Mouse (Mus musculus) G1E (cell line): ENCODE measurements at regions not wholly inside any gene's neighbourhood (a gene's known extent, or its start where the extent isn't known, plus 50 kb on each side); places are given as distances from the start of the nearest gene placed in this dataset.

Experiments
- ATAC-seq: 2 replicates; pipeline ENCODE4 v1.8.0; 2016; ENCODE audit warnings: mild to moderate bottlenecking; ENCODE audit not compliant: insufficient number of reproducible peaks, poor library complexity, low FRiP score, severe bottlenecking; ENCODE audit errors: extremely low read depth
- DNase-seq: peaks from one replicate; pipeline ENCODE4 v3.0.0; 2012; ENCODE audit warnings: low spot score
- H3K27me3 ChIP-seq: 2 replicates; pipeline ENCODE4 v1.6.1; 2012; ENCODE audit warnings: mild to moderate bottlenecking, low read length, inconsistent platforms; ENCODE audit not compliant: insufficient read depth
- H3K36me3 ChIP-seq: replicated peaks from 2 replicates; pipeline ENCODE3; 2012; ENCODE audit warnings: mild to moderate bottlenecking, inconsistent platforms
- H3K4me1 ChIP-seq: 2 replicates; pipeline ENCODE4 v1.6.1; 2012; ENCODE audit warnings: low read depth, low read length, inconsistent platforms, mixed read lengths; ENCODE audit not compliant: insufficient read depth
- H3K4me3 ChIP-seq: 2 replicates; pipeline ENCODE4 v1.5.1; 2012; ENCODE audit warnings: low read depth, mild to moderate bottlenecking, inconsistent platforms, low read length, moderate library complexity, mixed read lengths
- H3K9me3 ChIP-seq: replicated peaks from 2 replicates; pipeline ENCODE4 v1.6.1; 2012; ENCODE audit warnings: inconsistent platforms
- CTCF ChIP-seq: IDR thresholded peaks from 2 replicates; pipeline ENCODE4 v1.5.1; 2012; ENCODE audit warnings: low read depth, low read length, inconsistent platforms, mixed read lengths
- GATA1 ChIP-seq: IDR thresholded peaks from 2 replicates; pipeline ENCODE4 v1.6.1; 2012; ENCODE audit warnings: borderline replicate concordance, low read length, inconsistent platforms, mixed read lengths
- GATA2 ChIP-seq: IDR thresholded peaks from 2 replicates; pipeline ENCODE4 v1.6.1; 2012; ENCODE audit warnings: low read depth, low read length, inconsistent platforms, borderline replicate concordance
- POLR2AphosphoS5 ChIP-seq: IDR thresholded peaks from 2 replicates; pipeline ENCODE4 v1.6.1; 2012; ENCODE audit warnings: low read depth, low read length, inconsistent platforms; ENCODE audit not compliant: insufficient replicate concordance
- TAL1 ChIP-seq: conservative IDR thresholded peaks from 2 replicates; pipeline ENCODE4 v1.6.1; 2012; ENCODE audit warnings: low read depth, low read length, inconsistent platforms, mixed read lengths

DNA sequence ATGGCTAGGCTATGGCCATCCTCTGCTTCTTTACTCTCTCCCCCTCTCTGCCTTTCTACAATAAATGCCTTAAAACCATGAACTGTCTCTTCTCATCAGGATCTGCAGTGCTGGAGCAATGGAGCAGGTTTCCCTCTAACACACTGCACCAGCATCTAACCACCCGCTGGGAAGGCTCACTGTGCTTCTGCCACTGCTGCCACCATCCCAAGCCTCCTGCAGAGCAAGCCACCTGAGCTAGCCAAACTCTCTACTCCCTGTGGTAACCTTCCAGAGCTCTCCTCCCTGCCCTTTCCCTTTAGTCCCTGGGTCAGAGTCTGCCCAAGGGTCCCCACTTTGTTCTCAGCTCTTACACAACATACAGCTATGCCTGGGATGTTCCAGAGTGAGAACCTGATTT, 107.3 kb upstream of the 4933402E13Rik start:
- H3K4me3 ChIP-seq = no peak overlapping the region
- ATAC-seq = no peak
- no peak for DNase-seq

DNA sequence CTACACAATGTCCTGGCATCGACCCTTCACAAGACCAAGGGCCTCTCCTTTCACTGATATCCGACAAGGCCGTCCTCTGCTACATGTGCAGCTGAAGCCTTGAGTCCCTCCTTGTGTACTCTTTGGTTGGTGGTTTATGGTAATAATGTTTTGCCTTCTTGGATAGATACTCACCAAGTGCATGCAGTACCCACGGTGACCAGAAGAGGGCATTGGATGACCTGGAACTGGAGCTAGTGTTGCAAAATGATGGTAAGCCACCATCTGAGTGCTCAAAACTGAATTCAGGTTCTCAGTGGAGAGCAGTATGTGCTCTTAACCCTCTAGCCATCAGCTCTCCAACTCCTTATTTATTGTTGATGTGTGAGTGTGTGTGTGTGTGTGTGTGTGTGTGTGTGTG, 103.2 kb upstream of the 4933402E13Rik start:
- TF ChIP-seq POLR2AphosphoS5 = no peak
- no peak for TF ChIP-seq TAL1
- no peak for TF ChIP-seq GATA2
- 0 out of 2 replicates have a peak, but pooled peaks have one; percentile 9 for TF ChIP-seq CTCF
- no peak for TF ChIP-seq GATA1
- no peak for DNase-seq
- no peaks in the 10 kb centered on the region for H3K4me1 ChIP-seq
- no peak for ATAC-seq
- no peaks in the 10 kb centered on the region for H3K27me3 ChIP-seq
- H3K9me3 ChIP-seq = no peaks in the 10 kb centered on the region
- H3K36me3 ChIP-seq = no peaks in the 10 kb centered on the region
- no peak overlapping the region for H3K4me3 ChIP-seq

More for the DNA sequence above, 107.3 kb upstream of the 4933402E13Rik start:
- Histone ChIP-seq H3K9me3 (no peaks in the 10 kb centered on the region), H3K27me3 (no peaks in the 10 kb centered on the region), H3K36me3 (no peaks in the 10 kb centered on the region), H3K4me1 (no peaks in the 10 kb centered on the region)
- TF ChIP-seq GATA2 (no peak), TAL1 (no peak), POLR2AphosphoS5 (no peak), GATA1 (no peak), CTCF (no peak)
